Mouse (Mus musculus) liver, embryonic 11.5 days (tissue): Measurements from ENCODE around the gene Sp9. TPM values are rescaled to one million over a fixed set of nuclear protein-coding genes. Genes with fewer than 3 reads are reported as not detected.

Experiments
- ATAC-seq: fragments of 200-750 bp; cut with Nextera tagmentation; replicated peaks from 2 replicates; pipeline ENCODE4 v1.8.0; 2017; ENCODE audit warnings: moderate number of reproducible peaks, mild to moderate bottlenecking, moderate TSS enrichment, moderate library complexity; ENCODE audit not compliant: low FRiP score
- DNase-seq: peaks from one replicate; pipeline ENCODE4 v3.0.0-alpha.2; 2017; ENCODE audit warnings: low spot score
- H3K27ac ChIP-seq: fragments of 300-500 bp; sonication (generic); 2 replicates; pipeline ENCODE4 v1.5.1; 2014; ENCODE audit warnings: mild to moderate bottlenecking, low read depth, low read length, control low read depth
- H3K27me3 ChIP-seq: fragments of 300-500 bp; sonication (generic); replicated peaks from 2 replicates; pipeline ENCODE4 v1.6.1; 2014; ENCODE audit warnings: low read length, mixed read lengths; ENCODE audit not compliant: control insufficient read depth, insufficient read depth
- H3K36me3 ChIP-seq: fragments of 300-500 bp; sonication (generic); 2 replicates; pipeline ENCODE4 v1.6.1; 2014; ENCODE audit warnings: mild to moderate bottlenecking, low read length, moderate library complexity, mixed read lengths; ENCODE audit not compliant: control insufficient read depth, insufficient read depth
- H3K4me1 ChIP-seq: fragments of 300-500 bp; sonication (generic); replicated peaks from 2 replicates; pipeline ENCODE4 v1.6.1; 2014; ENCODE audit warnings: low read length, mixed read lengths; ENCODE audit not compliant: control insufficient read depth, insufficient read depth
- H3K4me2 ChIP-seq: fragments of 300-500 bp; sonication (generic); 2 replicates; pipeline ENCODE4 v1.6.1; 2014; ENCODE audit warnings: mild to moderate bottlenecking, control low read depth, moderate library complexity
- H3K4me3 ChIP-seq: fragments of 300-500 bp; sonication (generic); 2 replicates; pipeline ENCODE4 v1.5.1; 2014; ENCODE audit warnings: low read depth, low read length, control low read depth
- H3K9ac ChIP-seq: fragments of 300-500 bp; sonication (generic); 2 replicates; pipeline ENCODE4 v1.6.1; 2014; ENCODE audit warnings: low read depth, low read length, control low read depth
- H3K9me3 ChIP-seq: fragments of 300-500 bp; sonication (generic); 2 replicates; pipeline ENCODE4 v1.6.1; 2016; ENCODE audit warnings: low read length, inconsistent platforms, mixed read lengths; ENCODE audit not compliant: control insufficient read depth
- WGBS: fragments of 180-500 bp; shearing (Covaris S2); extraction: QIAGEN DNeasy Blood & Tissue Kit; methylation state at CpG from one replicate; pipeline ENCODE4 v1.1.7; 2014; 5-methylcytosine and 5-hydroxymethylcytosine counted together
- polyA plus RNA-seq: library from polyadenylated mRNA; unstranded; fragments of >200 nt; fragmentation: Nextera tagmentation; extraction: Ambion mirVana; gene quantifications from 2 replicates; pipeline ENCODE4 v1.2.1, GENCODE M21; 2014

The Sp9 gene
- polyA plus RNA-seq, 1 experiment from 2014 or later, result 0.05 TPM

DNA sequence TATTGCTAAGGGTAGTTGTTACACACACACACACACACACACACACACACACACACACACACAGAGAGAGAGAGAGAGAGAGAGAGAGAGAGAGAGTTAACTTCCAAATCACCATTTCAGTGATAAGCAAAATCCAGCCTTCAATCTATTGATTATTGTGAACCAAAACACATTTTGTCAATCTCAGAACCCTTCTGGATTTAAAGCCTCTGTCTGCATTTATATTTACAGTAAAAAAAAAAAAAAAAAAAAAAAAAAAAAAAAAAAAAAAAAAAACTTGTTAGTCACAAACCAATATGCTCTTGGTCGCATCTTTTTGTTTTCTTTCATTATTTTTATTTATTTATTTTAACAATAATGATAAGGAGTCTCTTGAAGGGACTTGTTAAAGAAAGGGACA, 5.1 kb upstream of the Sp9 start:
- Histone ChIP-seq H3K4me1 (peaks cover 14% of the 10 kb centered on the region; the same call in 1 of the 2 replicates), H3K27ac (no peak overlapping the region), H3K27me3 (peaks cover 98% of the 10 kb centered on the region), H3K4me2 (no peak overlapping the region), H3K4me3 (no peak overlapping the region), H3K9me3 (no peaks in the 10 kb centered on the region), H3K9ac (no peak overlapping the region), H3K36me3 (no peaks in the 10 kb centered on the region)
- WGBS, result 45% methylated on average over 1 of the region's 1 CpGs
- ATAC-seq (no peak), DNase-seq (no peak)

DNA sequence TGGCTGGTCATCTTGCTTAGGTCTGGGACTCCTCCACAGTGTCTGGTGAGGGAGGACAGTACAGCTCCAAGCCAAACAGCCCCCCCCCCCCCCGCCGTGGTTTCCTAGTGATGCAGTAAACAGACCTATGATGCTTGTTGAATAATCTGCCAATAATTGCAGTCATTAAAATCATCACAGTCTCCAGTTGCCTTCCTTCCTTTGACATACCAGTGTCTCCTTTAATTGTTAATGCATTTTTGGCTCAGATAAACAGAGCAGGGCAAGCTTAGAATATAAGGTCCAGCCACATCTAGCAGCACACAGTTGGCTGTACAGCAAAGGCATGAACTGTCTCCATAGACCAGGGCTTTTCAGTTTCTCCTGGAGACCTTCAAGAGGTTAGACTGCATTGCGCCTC, 4.5 kb upstream of the Sp9 start:
- H3K27me3 ChIP-seq, result peaks cover 98% of the 10 kb centered on the region
- WGBS, result 26% methylated on average over 3 of the region's 3 CpGs
- no peaks in the 10 kb centered on the region for H3K36me3 ChIP-seq
- ATAC-seq (no peak), DNase-seq (no peak)
- peaks cover 14% of the 10 kb centered on the region for H3K4me1 ChIP-seq
- H3K9ac ChIP-seq, result no peak overlapping the region
- no peak overlapping the region for H3K4me3 ChIP-seq
- no peaks in the 10 kb centered on the region for H3K9me3 ChIP-seq
- no peak overlapping the region for H3K4me2 ChIP-seq
- H3K27ac ChIP-seq, result no peak overlapping the region

DNA sequence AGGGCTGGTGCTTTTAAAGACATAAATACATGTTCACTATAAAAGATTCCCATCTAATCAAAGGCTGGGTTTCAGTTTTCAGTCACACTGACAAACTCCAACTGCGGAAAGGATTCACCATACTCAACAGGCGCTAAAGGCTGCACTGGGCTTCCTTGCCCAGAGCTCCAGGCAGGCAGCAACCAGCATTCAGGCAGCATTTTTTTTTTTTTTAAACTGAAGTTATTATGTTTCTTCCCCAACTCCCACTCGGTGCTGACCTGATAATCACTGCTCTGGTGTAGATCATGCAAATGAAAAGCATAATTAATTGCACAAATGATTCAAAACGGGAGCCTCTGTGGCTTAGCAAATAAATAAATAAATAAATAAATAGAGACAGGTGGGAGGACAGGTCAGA, 3.9 kb upstream of the Sp9 start:
- ATAC-seq, result no peak
- no peak overlapping the region for H3K27ac ChIP-seq
- no peak for DNase-seq
- no peaks in the 10 kb centered on the region for H3K9me3 ChIP-seq
- no peak overlapping the region for H3K9ac ChIP-seq
- H3K27me3 ChIP-seq, result peaks cover 98% of the 10 kb centered on the region
- WGBS, result 2% methylated on average over 4 of the region's 4 CpGs
- peaks cover 18% of the 10 kb centered on the region for H3K4me1 ChIP-seq
- no peaks in the 10 kb centered on the region for H3K36me3 ChIP-seq
- H3K4me2 ChIP-seq, result no peak overlapping the region
- no peak overlapping the region for H3K4me3 ChIP-seq

DNA sequence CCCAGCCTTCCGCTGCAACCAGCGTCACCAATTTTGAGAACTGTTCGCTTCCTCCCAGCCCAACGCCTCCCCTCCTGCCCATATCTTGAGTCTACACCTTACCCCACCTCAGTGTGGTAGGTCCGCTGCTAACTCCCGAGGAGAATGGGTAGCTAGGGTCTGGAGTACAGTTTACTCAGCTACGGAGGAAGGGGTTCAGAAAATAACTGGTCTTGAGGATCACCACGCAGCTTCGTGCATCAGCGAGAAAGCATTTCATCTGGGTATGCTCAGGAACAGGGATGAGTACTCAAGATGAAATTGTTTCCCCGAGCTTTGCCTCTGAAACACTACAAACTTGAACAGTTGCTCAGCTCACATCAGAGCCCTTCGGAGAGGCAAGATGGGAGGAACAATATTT, 3.4 kb upstream of the Sp9 start:
- Histone ChIP-seq H3K9me3 (no peaks in the 10 kb centered on the region), H3K4me2 (no peak overlapping the region), H3K27ac (no peak overlapping the region), H3K9ac (no peak overlapping the region), H3K4me3 (no peak overlapping the region), H3K27me3 (peaks cover 98% of the 10 kb centered on the region), H3K4me1 (peaks cover 22% of the 10 kb centered on the region), H3K36me3 (no peaks in the 10 kb centered on the region)
- no peak for DNase-seq
- WGBS, result 3% methylated on average over 12 of the region's 12 CpGs
- no peak for ATAC-seq

DNA sequence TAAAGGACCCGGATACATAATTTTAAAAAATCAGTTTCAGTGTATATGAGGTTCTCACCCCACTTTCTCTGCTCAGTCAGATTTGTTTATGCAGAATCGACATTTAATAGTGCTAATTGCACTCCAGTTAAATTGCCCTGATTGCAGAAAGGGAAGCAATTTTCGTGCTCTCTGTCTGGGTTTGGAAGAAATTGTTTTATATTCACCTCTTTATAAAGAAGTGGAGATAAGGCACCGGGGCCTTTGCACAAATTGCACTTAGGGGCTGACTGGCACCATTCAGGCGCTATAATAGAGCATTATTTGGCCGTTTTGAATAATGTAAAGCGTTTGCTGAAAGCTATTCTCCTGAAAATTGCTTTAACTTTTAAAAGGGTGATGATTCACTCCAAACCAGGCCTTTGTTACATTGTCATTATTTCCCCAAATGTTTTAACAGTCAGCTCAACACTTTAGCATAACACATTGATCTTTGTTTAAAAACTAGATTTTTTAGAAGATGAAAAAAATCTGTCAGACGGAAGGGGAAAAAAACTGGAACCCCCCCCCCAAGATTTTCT, 2.8 kb upstream of the Sp9 start:
- Histone ChIP-seq H3K4me2 (no peak overlapping the region), H3K36me3 (no peaks in the 10 kb centered on the region), H3K9me3 (no peaks in the 10 kb centered on the region), H3K4me1 (peaks cover 28% of the 10 kb centered on the region), H3K27me3 (peaks cover 98% of the 10 kb centered on the region), H3K9ac (no peak overlapping the region), H3K27ac (no peak overlapping the region), H3K4me3 (no peak overlapping the region)
- 7% methylated on average over 8 of the region's 8 CpGs for WGBS
- DNase-seq, result no peak
- no peak for ATAC-seq

DNA sequence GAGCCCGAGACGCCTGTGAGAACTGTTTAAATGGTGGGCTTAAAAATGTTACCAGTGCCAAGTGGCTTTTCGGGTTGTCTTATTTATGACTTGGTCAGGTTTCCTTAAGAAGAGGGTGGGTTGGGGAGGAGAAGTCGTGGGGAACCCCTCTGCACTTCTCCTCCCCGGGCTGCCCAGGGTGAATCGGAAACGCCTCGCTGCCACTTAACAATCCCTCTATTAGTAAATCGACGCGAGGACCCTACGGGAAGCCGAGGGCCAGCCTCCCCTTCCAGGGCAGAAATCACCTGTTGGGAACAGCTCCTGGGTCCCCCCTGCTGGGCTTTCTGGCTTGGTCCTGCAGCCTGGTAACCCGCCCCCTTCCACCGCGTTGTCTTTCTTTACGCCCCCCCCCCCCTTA, 2.1 kb upstream of the Sp9 start:
- Histone ChIP-seq H3K36me3 (no peaks in the 10 kb centered on the region), H3K27me3 (peaks cover 98% of the 10 kb centered on the region), H3K27ac (no peak overlapping the region), H3K9me3 (no peaks in the 10 kb centered on the region), H3K9ac (no peak overlapping the region), H3K4me3 (no peak overlapping the region), H3K4me1 (peaks cover 25% of the 10 kb centered on the region), H3K4me2 (no peak overlapping the region)
- DNase-seq (no peak), ATAC-seq (no peak)
- WGBS, result 1% methylated on average over 17 of the region's 17 CpGs

DNA sequence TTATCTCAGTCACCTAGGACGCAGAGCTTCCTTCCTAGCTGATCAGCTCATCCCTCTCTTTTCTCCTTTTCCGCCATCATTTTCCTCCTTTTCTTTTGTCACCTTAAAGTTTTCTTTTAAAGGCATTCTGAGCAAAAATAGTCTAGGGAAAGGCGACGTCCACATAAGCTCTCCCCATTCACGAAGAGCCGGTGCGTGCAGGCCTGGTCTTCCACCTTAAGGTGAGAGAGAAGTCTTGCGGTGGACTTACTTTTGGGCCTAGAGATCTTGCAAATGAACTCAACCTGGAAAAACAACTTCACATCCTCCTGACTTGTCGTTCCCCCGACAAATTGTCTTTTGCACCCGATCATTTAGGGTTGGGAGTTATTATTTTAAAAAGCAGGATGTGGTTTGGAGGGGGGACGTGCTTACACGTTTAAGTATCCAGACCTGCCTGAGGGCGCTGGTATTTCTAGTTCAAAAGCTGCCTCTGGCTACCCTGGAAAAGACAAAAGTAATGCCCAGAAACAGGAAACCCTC, 1.6 kb upstream of the Sp9 start:
- Histone ChIP-seq H3K4me2 (no peak overlapping the region), H3K9ac (no peak overlapping the region), H3K4me3 (no peak overlapping the region), H3K9me3 (no peaks in the 10 kb centered on the region), H3K27ac (no peak overlapping the region), H3K36me3 (no peaks in the 10 kb centered on the region), H3K27me3 (peaks cover 95% of the 10 kb centered on the region), H3K4me1 (peaks cover 23% of the 10 kb centered on the region)
- under 1% methylated on average over 14 of the region's 14 CpGs for WGBS
- DNase-seq (no peak), ATAC-seq (no peak)

DNA sequence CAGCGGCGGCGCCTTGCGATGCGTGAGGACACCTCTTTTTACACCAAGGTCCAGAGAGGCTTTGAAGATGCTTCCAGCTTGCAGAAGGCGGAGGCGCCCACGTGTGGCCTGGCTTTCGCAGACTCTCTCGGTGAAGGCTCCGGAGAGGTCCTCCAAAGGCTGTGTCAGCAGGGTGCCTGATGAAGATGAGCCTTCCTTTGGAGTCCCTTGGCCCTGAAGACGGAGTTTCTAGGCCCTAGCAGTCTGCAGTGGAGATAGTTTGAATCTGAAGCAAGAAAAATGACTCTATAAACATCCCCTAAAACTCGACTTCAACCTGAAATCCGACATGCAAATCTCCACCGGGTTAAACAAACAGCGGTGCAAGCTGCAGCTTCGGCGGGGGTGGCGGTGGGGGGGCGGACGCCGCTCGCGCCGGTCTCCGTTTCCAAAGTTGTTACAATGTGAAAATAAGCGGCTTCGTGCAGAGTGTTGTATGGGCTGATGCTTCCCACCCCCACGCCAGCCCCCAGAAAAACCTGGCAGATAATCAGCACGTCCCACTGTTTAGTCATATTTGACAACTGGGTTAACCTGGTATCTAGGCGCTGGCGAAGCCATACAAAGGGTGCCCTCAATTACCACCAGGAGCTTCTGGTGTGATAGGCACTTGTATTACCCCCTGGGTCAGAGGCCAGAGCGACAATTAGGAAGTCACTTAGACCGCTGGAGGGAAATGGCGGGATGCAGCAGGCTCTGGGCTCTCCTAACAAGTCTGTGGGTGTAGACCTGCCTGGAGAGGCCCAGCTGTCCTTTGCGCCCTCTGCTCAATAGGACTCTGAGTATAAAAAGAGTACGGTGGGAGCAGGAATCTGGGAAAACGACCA, 899 bp upstream of the Sp9 start:
- DNase-seq (peak; percentile 61), ATAC-seq (no peak)
- WGBS, result 1% methylated on average over 38 of the region's 38 CpGs
- peaks cover 23% of the 10 kb centered on the region for H3K4me1 ChIP-seq
- H3K27ac ChIP-seq, result no peak overlapping the region
- H3K36me3 ChIP-seq, result no peaks in the 10 kb centered on the region
- H3K9me3 ChIP-seq, result no peaks in the 10 kb centered on the region
- H3K9ac ChIP-seq, result no peak overlapping the region
- peak overlapping the region; percentile 14; the same call in 1 of the 2 replicates for H3K4me3 ChIP-seq
- H3K4me2 ChIP-seq, result peak overlapping the region; percentile 77
- H3K27me3 ChIP-seq, result peaks cover 92% of the 10 kb centered on the region
